Comparison of ENCODE assay signal across 27 mouse cellular contexts in the genomic region with DNA sequence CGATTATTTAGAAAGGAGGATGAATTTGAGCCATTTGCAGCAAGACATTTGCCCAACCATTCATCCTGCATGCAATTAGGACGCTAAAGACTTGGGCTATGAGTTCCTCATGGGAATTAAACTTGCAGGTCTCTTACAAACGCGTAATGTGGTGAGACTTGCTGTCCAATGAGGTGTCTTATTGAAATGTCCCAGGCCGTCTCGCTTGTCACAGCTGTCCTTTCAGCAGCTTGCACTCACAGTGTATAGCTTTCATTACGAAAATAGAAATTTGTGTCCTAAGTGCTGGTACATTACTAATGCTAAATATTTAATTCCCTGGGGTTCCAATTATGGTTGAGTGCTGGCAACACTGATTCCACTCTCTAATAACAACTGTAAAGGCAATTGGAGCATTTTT. TPM values are rescaled to one million over a fixed set of nuclear protein-coding genes. Genes with fewer than 3 reads are reported as not detected.
DNase-seq lines count a peak whose midpoint lies in the region; ATAC-seq and TF ChIP-seq lines count a peak whose summit lies in the region.
"Had no signal": no experiment of that assay in that cellular context is flagged by ENCODE, and none has a peak within 500 bp of the region (broad histone marks: within the 10 kb centered on the region; RNA-seq: fewer than 3 reads in every experiment).

No protein-coding gene starts in this region.

- WGBS in embryonic facial prominence, embryonic 14.5 days = 69% methylated on average over 7 of the region's 7 CpGs
- WGBS in embryonic facial prominence, embryonic 10.5 days = 76% methylated on average over 7 of the region's 7 CpGs
- WGBS in heart, embryonic 11.5 days (ENCODE audit: insufficient replicate concordance) = 60% methylated on average over 7 of the region's 7 CpGs
- WGBS in heart, embryonic 16.5 days = 60% methylated on average over 7 of the region's 7 CpGs
- 58% methylated on average over 7 of the region's 7 CpGs for WGBS in heart, embryonic 12.5 days

- DNase-seq in embryonic facial prominence, embryonic 14.5 days (ENCODE audit: low spot score) = peak; percentile 61
- no peak for DNase-seq in embryonic facial prominence, embryonic 10.5 days (ENCODE audit: low spot score)
- no peak for DNase-seq in heart, postnatal 10 days
- DNase-seq in brain, embryonic 14.5 days (ENCODE audit: low read depth) = peak; percentile 64
- no peak for DNase-seq in lung, postnatal 25 days (ENCODE audit: low spot score)
- DNase-seq: adrenal gland, postnatal 10 days; adrenal gland, postnatal 36 days; cerebellum, adult 11 months; cerebellum, adult 2 months; cerebellum, adult 9-11 months; cerebellum, postnatal 25 days; gastrocnemius, postnatal 25 days; heart, adult 2 months; heart, postnatal 4 days; kidney, adult 18-20 months had no signal

- TF ChIP-seq CTCF in brain, embryonic 14.5 days (IDR thresholded peaks at IDR 0.05; ENCODE audit: borderline replicate concordance, extremely low read depth, insufficient read depth, insufficient read length) = no peak

- ATAC-seq in embryonic facial prominence, embryonic 14.5 days (ENCODE audit: low read depth) = peak; percentile 58
- no peak for ATAC-seq in heart, embryonic 11.5 days (replicated peaks; ENCODE audit: insufficient number of reproducible peaks, low FRiP score, low TSS enrichment)
- no peak for ATAC-seq in heart, embryonic 16.5 days (replicated peaks; ENCODE audit: extremely low read depth, insufficient read depth, low FRiP score)
- ATAC-seq in heart, embryonic 12.5 days (ENCODE audit: insufficient number of reproducible peaks, low FRiP score) = no peak
- ATAC-seq: activated CD4-positive, CD25-positive, alpha-beta regulatory T cell, adult 4 months; forebrain, embryonic 13.5 days; hindbrain, postnatal 0 days; inflammation-experienced regulatory T-cells, adult 6 months; intestine, embryonic 16.5 days had no signal

- no peaks in the 10 kb centered on the region for H3K9me3 ChIP-seq in embryonic facial prominence, embryonic 14.5 days (ENCODE audit: control insufficient read depth, low read length)
- H3K9me3 ChIP-seq in embryonic facial prominence, embryonic 10.5 days = no peaks in the 10 kb centered on the region
- no peaks in the 10 kb centered on the region for H3K9me3 ChIP-seq in heart, embryonic 11.5 days (replicated peaks; ENCODE audit: control insufficient read depth, low read length)
- no peaks in the 10 kb centered on the region for H3K9me3 ChIP-seq in heart, embryonic 16.5 days (replicated peaks; ENCODE audit: control insufficient read depth, low read length)
- H3K9me3 ChIP-seq in heart, embryonic 12.5 days (replicated peaks) = no peaks in the 10 kb centered on the region
- H3K9me3 ChIP-seq: embryonic facial prominence, embryonic 13.5 days; forebrain, embryonic 10.5 days; forebrain, embryonic 13.5 days had no signal

- no peaks in the 10 kb centered on the region for H3K36me3 ChIP-seq in embryonic facial prominence, embryonic 14.5 days (ENCODE audit: control insufficient read depth, insufficient read depth, low read length)
- H3K36me3 ChIP-seq in embryonic facial prominence, embryonic 10.5 days (replicated peaks) = peaks cover 41% of the 10 kb centered on the region
- H3K36me3 ChIP-seq in heart, embryonic 11.5 days (ENCODE audit: control insufficient read depth, insufficient read depth, low read length) = no peaks in the 10 kb centered on the region
- 0 out of 2 replicates have a peak, but pooled peaks cover 9% of the 10 kb centered on the region for H3K36me3 ChIP-seq in heart, embryonic 16.5 days (ENCODE audit: control insufficient read depth, insufficient read depth)
- H3K36me3 ChIP-seq in heart, embryonic 12.5 days = peaks cover 15% of the 10 kb centered on the region

- H3K27ac ChIP-seq in embryonic facial prominence, embryonic 14.5 days (replicated peaks; ENCODE audit: low read depth, low read length) = no peak overlapping the region
- no peak overlapping the region for H3K27ac ChIP-seq in embryonic facial prominence, embryonic 10.5 days (replicated peaks)
- H3K27ac ChIP-seq in heart, embryonic 11.5 days (ENCODE audit: low read depth, low read length) = 0 out of 2 replicates have a peak overlapping the region, but pooled peaks have one; percentile 5
- H3K27ac ChIP-seq in heart, embryonic 16.5 days (ENCODE audit: low read length) = 0 out of 2 replicates have a peak overlapping the region, but pooled peaks have one; percentile 16
- H3K27ac ChIP-seq in heart, embryonic 12.5 days (ENCODE audit: poor library complexity, severe bottlenecking) = no peak overlapping the region
- H3K27ac ChIP-seq: embryonic facial prominence, embryonic 13.5 days; forebrain, embryonic 10.5 days; forebrain, embryonic 13.5 days; heart, adult 2 months; hindbrain, embryonic 14.5 days; hindbrain, postnatal 0 days had no signal

- intact Hi-C loops in heart, postnatal 10 days (cut with DNase I) = no loop called here

- H3K4me1 ChIP-seq in embryonic facial prominence, embryonic 14.5 days (ENCODE audit: control insufficient read depth, insufficient read depth, low read length) = 0 out of 2 replicates have a peak, but pooled peaks cover 3% of the 10 kb centered on the region
- peaks cover 15% of the 10 kb centered on the region for H3K4me1 ChIP-seq in embryonic facial prominence, embryonic 10.5 days
- peaks cover 3% of the 10 kb centered on the region; the same call in 1 of the 2 replicates for H3K4me1 ChIP-seq in heart, embryonic 11.5 days (ENCODE audit: control insufficient read depth, insufficient read depth, low read length)
- H3K4me1 ChIP-seq in heart, embryonic 16.5 days (ENCODE audit: control insufficient read depth, insufficient read depth, low read length) = 0 out of 2 replicates have a peak, but pooled peaks cover 8% of the 10 kb centered on the region
- peaks cover 10% of the 10 kb centered on the region for H3K4me1 ChIP-seq in heart, embryonic 12.5 days (replicated peaks)

- H3K9ac ChIP-seq in embryonic facial prominence, embryonic 14.5 days (ENCODE audit: low read depth, low read length) = no peak overlapping the region
- no peak overlapping the region for H3K9ac ChIP-seq in heart, embryonic 11.5 days (ENCODE audit: low read depth, low read length)
- no peak overlapping the region for H3K9ac ChIP-seq in heart, embryonic 16.5 days (ENCODE audit: low read length)
- H3K9ac ChIP-seq in heart, embryonic 12.5 days = no peak overlapping the region
- H3K9ac ChIP-seq: embryonic facial prominence, embryonic 13.5 days; forebrain, embryonic 13.5 days; hindbrain, embryonic 14.5 days had no signal

- H3K27me3 ChIP-seq in embryonic facial prominence, embryonic 14.5 days (replicated peaks; ENCODE audit: control insufficient read depth, insufficient read depth, low read length) = no peaks in the 10 kb centered on the region
- no peaks in the 10 kb centered on the region for H3K27me3 ChIP-seq in embryonic facial prominence, embryonic 10.5 days (replicated peaks; ENCODE audit: low read depth, poor library complexity, severe bottlenecking)
- H3K27me3 ChIP-seq in heart, embryonic 11.5 days (ENCODE audit: control insufficient read depth, insufficient read depth, low read length) = no peaks in the 10 kb centered on the region
- H3K27me3 ChIP-seq in heart, embryonic 16.5 days (ENCODE audit: control insufficient read depth, insufficient read depth, low read length) = no peaks in the 10 kb centered on the region
- no peaks in the 10 kb centered on the region for H3K27me3 ChIP-seq in heart, embryonic 12.5 days (replicated peaks)
- H3K27me3 ChIP-seq: embryonic facial prominence, embryonic 13.5 days had no signal

- H3K4me3 ChIP-seq in embryonic facial prominence, embryonic 14.5 days (ENCODE audit: low read depth, low read length) = no peak overlapping the region
- no peak overlapping the region for H3K4me3 ChIP-seq in embryonic facial prominence, embryonic 10.5 days
- H3K4me3 ChIP-seq in heart, embryonic 11.5 days (ENCODE audit: low read depth, low read length) = no peak overlapping the region
- H3K4me3 ChIP-seq in heart, embryonic 16.5 days (ENCODE audit: low read length) = no peak overlapping the region
- no peak overlapping the region for H3K4me3 ChIP-seq in heart, embryonic 12.5 days
- H3K4me3 ChIP-seq: embryonic facial prominence, embryonic 13.5 days; forebrain, embryonic 10.5 days; forebrain, embryonic 13.5 days; heart, adult 2 months had no signal

- no peak overlapping the region for H3K4me2 ChIP-seq in embryonic facial prominence, embryonic 14.5 days (ENCODE audit: low read depth, low read length)
- H3K4me2 ChIP-seq in heart, embryonic 11.5 days = no peak overlapping the region
- no peak overlapping the region for H3K4me2 ChIP-seq in heart, embryonic 16.5 days (ENCODE audit: low read depth, low read length)
- H3K4me2 ChIP-seq in heart, embryonic 12.5 days = no peak overlapping the region
- H3K4me2 ChIP-seq: embryonic facial prominence, embryonic 13.5 days; forebrain, embryonic 13.5 days; hindbrain, embryonic 14.5 days had no signal

- no peak for TF ChIP-seq POLR2A in brain, embryonic 14.5 days (IDR thresholded peaks at IDR 0.05; ENCODE audit: borderline replicate concordance, extremely low read depth, insufficient read depth, insufficient read length, poor library complexity, severe bottlenecking)

RNA-seq across cellular contexts. Expression of gene Irx5, which starts 22.3 kb away (rescaled TPM):
- polyA plus RNA-seq in embryonic facial prominence, embryonic 14.5 days (2014; fragmentation: Nextera tagmentation; extraction: Ambion mirVana) = 11.4 and 14.2 TPM in 2 replicates
- polyA plus RNA-seq in embryonic facial prominence, embryonic 10.5 days (2016; fragmentation: Nextera tagmentation; extraction: Ambion mirVana) = 9.5 and 10.2 TPM in 2 replicates
- polyA plus RNA-seq in heart, embryonic 11.5 days (2014; fragmentation: Nextera tagmentation; extraction: Ambion mirVana) = 11.2 TPM in 2 replicates
- total RNA-seq in heart, postnatal 10 days (2021) = 10 to 100 TPM in 1 of 2 experiments, 1 to 10 TPM in 1; 8.7 to 10.9 TPM
- 6.3 and 6.4 TPM in 2 replicates for polyA plus RNA-seq in heart, embryonic 16.5 days (2015; fragmentation: Nextera tagmentation; extraction: Ambion mirVana)
- polyA plus RNA-seq in heart, embryonic 12.5 days (2016; fragmentation: Nextera tagmentation; extraction: Ambion mirVana) = 14.3 and 16.4 TPM in 2 replicates
- 15.7 and 26.1 TPM in 2 replicates for polyA plus RNA-seq in brain, embryonic 14.5 days (2012; rRNA removed)
- total RNA-seq: common myeloid progenitor, adult 5-6 weeks had no signal
- polyA plus RNA-seq: activated CD4-positive, CD25-positive, alpha-beta regulatory T cell, adult 4 months; inflammation-experienced regulatory T-cells, adult 6 months; intestine, embryonic 16.5 days had no signal

Comparison
In these comparisons a context has a peak if more than half of its experiments do, and no peak if none do; other contexts are left out.
1. DNase-seq: peak in embryonic facial prominence, embryonic 14.5 days (single experiment) and brain, embryonic 14.5 days (single experiment); none in embryonic facial prominence, embryonic 10.5 days (single experiment), heart, postnatal 10 days (0 of 2) and lung, postnatal 25 days (single experiment).
2. H3K27ac ChIP-seq: peak in heart, embryonic 11.5 days (single experiment) and heart, embryonic 16.5 days (single experiment); none in embryonic facial prominence, embryonic 14.5 days (single experiment), embryonic facial prominence, embryonic 10.5 days (single experiment) and heart, embryonic 12.5 days (single experiment).